Mouse (Mus musculus) Patski (cell line): Measurements from ENCODE around the gene Iqschfp. TPM values are rescaled to one million over a fixed set of nuclear protein-coding genes. Genes with fewer than 3 reads are reported as not detected.

ENCODE experiments used
- ATAC-seq: fragments of 100-300 bp; one replicate; pipeline ENCODE4 v1.8.0; 2021
- CTCF ChIA-PET: fragments of 350-600 bp; sonication (Branson Sonifier 250); formaldehyde crosslinking; loops from one replicate; lab custom pipeline; 2022; ENCODE audit warnings: inconsistent platforms; lab: Charles Lee
- POLR2A ChIA-PET: fragments of 350-600 bp; sonication (Branson Sonifier 250); formaldehyde crosslinking; loops from one replicate; lab custom pipeline; 2022; ENCODE audit warnings: antibody characterized with exemption, inconsistent platforms; lab: Charles Lee
- DNase-seq: peaks from one replicate; pipeline ENCODE4 v3.0.0-alpha.2; 2011; ENCODE audit warnings: low read depth, low spot score
- H3K27me3 ChIP-seq: fragments of 371-371 bp; one replicate; pipeline ENCODE4 v1.5.1; 2021
- CTCF ChIP-seq: fragments of 100-300 bp; IDR thresholded peaks from one replicate; pipeline ENCODE4 v1.5.1; 2021
- in situ Hi-C: fragments of 300-500 bp; cut with MboI; formaldehyde crosslinking; loops from 3 replicates; pipeline ENCODE4 v1.11.1; 2018; ENCODE audit warnings: low pct_unique_long_range_greater_than_20kb, mixed read lengths
- polyA plus RNA-seq: library from polyadenylated mRNA; unstranded; gene quantifications from one replicate; pipeline ENCODE4 v1.2.3, GENCODE M21; 2021

Gene Iqschfp
- polyA plus RNA-seq, 1 experiment from 2014 or later, result not detected

DNA sequence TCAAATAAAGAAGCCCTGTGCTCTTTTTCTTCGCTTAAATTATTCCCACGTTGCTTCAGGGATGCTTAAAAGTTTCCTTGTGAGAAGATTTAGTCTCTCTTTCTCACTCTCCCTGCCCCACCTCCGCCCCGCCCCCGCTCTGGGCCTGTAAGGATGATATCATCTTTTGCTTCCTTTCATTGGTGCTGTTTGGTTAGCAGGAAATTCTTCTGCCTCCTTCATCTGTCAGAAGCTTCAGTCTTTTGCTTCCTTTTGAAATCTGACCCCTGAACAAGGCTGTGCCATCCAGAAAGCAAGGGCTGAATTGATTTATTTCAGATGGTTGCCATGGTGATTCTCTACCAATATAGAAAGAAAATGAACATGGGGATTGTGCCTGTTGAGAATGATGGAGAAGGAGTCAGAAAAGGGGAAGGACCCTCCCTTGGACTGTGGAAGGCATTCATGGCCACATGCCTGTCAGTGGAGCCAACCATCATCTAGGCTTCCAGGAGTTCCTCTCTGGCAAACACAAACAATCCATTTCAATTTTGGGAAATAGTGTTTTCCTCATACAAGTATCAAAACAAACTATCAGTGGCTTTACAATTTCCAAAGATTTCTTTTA, 62.5 kb downstream of the Iqschfp start:
- no peak for ATAC-seq
- in situ Hi-C loops, result no loop called here
- no peak for DNase-seq
- POLR2A ChIA-PET, result no interaction called here
- TF ChIP-seq CTCF, result no peak
- H3K27me3 ChIP-seq, result peaks cover 31% of the 10 kb centered on the region
- CTCF ChIA-PET, result no interaction called here

DNA sequence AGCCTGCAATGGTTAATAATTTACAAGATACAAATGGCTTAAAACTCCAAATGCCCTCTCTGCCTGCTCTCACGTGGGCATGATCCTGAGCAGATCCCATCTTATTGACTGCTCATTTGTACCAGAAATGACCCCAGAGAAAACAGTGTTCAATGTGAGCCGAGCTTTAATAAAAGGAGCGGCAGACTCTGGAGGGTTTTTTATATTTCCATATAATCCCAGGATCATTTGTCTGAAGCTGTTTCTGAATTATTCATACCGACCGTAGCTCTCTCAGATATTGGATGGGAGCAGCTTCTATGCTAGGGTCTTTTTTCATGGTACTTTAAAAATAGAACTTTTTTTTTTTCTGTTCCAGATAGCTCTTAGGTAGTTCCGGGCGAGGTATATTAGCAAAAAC, 67.6 kb downstream of the Iqschfp start:
- H3K27me3 ChIP-seq, result peaks cover 20% of the 10 kb centered on the region
- TF ChIP-seq CTCF, result no peak
- ChIA-PET CTCF (interaction anchor here (1.3 kb wide), 1 partner anchor 30 kb away, joined by 3 read pairs; no protein-coding TSS in a partner anchor), POLR2A (no interaction called here)
- no peak for DNase-seq
- in situ Hi-C loops, result no loop called here
- no peak for ATAC-seq

DNA sequence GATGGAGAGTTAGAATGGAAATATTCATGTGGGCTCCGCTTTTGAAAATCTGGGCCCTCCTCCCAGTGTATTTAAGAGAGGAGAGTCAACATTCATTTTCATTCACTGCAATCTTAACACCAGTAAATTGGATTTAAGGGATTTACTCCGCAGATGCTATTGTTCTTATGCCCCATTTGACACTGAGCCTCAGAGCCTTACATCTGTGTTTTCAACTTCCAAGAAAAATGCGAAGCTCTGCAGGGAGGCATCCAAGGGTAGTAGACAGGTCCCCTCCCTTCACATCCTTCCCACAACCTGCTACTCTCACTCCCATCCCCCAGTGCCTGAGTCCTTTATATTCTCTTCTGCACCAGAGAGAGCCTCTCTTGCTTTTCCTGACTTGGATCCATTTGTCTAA, 68.1 kb downstream of the Iqschfp start:
- POLR2A ChIA-PET, result no interaction called here
- no peak for TF ChIP-seq CTCF
- ATAC-seq (no peak), DNase-seq (no peak)
- peaks cover 22% of the 10 kb centered on the region for H3K27me3 ChIP-seq
- CTCF ChIA-PET, result no interaction called here
- in situ Hi-C loops, result no loop called here

DNA sequence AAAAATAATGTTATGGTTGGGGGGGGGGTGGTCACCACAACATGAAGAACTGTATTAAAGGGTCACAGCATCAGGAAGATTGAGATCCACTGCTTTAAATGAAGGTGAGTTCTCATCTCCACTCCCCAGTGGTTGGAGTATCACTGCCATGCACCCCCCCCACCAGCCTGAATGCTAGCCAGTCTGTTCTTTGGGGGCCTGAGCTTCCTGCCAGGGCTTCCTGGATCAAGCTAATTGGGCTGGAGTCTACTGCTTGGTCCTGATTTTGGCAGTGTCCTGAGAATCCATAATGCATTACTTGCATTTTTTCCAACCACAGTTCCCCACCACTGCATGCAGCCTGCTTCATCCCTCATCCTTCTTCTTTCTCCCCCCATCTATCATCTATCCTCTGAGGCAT, 68.7 kb downstream of the Iqschfp start:
- TF ChIP-seq CTCF, result no peak

DNA sequence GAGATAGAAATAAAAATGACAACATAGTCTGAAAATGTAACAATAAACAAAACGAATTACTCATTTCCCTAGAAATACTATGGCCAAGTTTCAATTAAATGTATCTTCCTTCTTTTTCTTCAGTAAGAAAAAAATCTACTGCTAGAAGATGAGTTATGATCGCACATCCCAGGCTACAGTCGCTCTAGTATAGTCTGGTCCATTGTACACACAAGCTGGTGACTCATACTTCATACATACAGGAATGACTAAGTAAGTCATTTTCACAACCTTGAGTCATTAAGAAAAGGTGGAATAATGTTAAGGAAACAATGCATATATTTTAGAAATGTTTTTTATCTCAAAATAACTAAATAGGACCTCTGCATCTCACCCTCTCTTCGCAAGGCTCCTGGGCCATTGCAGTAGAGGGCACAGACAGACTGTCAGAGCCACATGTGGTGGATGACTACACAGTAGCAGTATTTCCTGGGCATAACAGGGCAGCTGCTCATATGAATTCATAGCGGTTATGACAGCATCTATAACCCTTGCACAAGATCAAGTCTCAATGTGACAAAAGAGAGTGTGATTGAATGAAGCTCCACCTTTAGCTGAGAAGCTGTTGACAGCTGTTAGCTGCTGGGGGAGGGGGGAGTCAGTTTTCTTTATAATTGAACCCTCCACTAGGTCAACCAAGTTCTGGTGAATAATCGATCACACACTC, 70.1 kb downstream of the Iqschfp start:
- DNase-seq (no peak), ATAC-seq (no peak)
- no peak for TF ChIP-seq CTCF
- in situ Hi-C loops, result no loop called here
- ChIA-PET CTCF (no interaction called here), POLR2A (no interaction called here)
- peaks cover 34% of the 10 kb centered on the region for H3K27me3 ChIP-seq

More for the DNA sequence above, 68.7 kb downstream of the Iqschfp start:
- peaks cover 23% of the 10 kb centered on the region for H3K27me3 ChIP-seq
- in situ Hi-C loops, result no loop called here
- ChIA-PET POLR2A (no interaction called here), CTCF (no interaction called here)
- ATAC-seq (no peak), DNase-seq (no peak)

DNA sequence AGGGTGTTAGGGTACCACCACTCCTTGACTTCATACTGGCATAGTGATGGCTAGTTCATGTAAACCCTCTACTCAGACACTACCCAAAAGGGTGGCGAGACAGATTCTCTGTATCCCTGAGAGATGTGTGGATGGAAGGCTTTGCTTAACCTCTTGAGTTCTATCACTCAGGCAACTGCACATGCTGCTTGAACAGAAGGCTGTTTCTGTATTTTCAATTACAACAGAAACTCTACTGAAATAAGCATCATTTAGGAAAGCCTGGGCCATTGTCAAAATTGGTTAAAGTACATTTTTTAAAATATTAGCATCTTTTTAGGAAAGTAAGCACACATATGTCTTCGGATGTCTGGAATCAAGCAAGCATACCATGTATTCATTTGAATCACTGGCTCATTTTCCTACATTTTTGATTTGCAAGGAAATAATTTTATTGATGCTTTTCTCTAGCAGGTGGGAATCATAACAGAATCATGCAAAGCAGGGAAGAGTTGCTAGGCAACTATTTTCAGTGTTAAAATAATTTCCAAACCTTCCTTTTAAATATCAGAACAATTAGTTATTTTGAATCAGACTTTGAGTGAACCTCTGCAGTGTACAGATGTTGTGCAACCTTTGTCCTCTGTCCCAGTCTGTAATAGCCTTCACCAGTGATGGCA, 82.4 kb downstream of the Iqschfp start:
- peaks cover 23% of the 10 kb centered on the region for H3K27me3 ChIP-seq
- in situ Hi-C loops, result no loop called here
- POLR2A ChIA-PET, result no interaction called here
- no peak for TF ChIP-seq CTCF
- no peak for ATAC-seq
- DNase-seq, result no peak
- CTCF ChIA-PET, result no interaction called here

DNA sequence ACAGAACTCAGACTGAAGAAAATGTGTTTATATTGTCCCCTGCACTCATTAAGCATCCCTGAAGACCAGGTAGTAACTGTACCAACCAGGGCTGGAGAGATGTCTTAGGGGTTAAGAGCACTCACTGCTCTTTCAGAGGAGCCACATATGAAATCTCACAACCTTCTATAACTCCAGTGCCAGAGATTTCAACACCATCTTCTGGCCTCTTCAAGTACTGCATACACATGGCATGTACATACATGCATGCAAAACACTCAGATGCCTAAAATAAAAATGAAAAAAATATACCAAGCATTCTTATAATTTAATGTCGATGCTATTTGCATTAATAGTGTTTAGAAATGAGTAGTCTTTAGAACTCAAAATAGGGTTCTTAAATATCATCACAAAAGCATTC, 88.0 kb downstream of the Iqschfp start:
- no peak for TF ChIP-seq CTCF
- no peak for DNase-seq
- in situ Hi-C loops, result no loop called here
- POLR2A ChIA-PET, result no interaction called here
- H3K27me3 ChIP-seq, result peaks cover 51% of the 10 kb centered on the region
- ATAC-seq, result no peak
- CTCF ChIA-PET, result no interaction called here

DNA sequence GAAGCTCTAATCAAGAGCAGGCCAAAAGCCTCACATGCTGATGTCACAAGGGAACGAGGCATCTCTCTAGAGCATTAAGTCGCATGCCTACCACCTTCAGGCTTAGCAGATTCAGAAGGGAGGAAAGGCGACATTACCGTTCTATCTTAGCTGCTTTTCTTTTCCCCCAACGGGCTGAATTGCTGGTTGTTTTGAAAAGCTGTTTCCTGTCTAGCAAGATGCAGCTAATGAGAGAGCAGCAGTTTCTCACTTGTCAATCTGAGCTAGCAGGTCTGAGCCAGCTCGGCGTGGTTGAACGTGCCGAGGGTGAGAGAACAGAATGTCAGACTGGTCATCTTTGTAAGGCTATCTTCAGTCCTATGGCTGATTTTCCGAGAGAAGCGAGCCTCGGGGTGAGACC, 91.3 kb downstream of the Iqschfp start:
- POLR2A ChIA-PET, result no interaction called here
- DNase-seq, result no peak
- no peak for ATAC-seq
- no peak for TF ChIP-seq CTCF
- CTCF ChIA-PET, result interaction anchor here (1.0 to 1.2 kb wide), 2 partner anchors 8 to 63 kb away, joined by 3 read pairs; no protein-coding TSS in a partner anchor
- H3K27me3 ChIP-seq, result peaks cover 51% of the 10 kb centered on the region
- in situ Hi-C loops, result no loop called here

DNA sequence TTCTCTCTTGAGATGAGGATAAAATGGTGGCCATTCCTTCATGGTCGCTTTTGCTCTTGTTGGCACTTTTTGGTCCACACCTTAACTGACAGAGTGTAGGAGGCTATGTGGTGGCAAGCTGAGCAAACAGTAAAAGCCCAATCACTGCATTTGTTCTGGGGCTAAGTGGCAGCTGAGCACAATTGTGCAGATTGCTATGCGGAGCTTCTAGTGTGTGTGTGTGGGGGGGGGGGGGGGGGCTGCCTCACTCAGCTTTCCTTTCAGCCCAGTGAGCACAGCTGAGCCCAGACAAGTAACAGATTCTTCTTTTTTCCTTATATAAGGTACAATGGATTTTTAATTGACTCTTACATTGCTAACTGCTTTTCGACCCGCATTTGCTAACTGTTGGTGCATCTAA, 110.4 kb downstream of the Iqschfp start:
- ChIA-PET CTCF (interaction anchor here (1.6 kb wide), 1 partner anchor 11 kb away, joined by 5 read pairs; no protein-coding TSS in a partner anchor), POLR2A (no interaction called here)
- in situ Hi-C loops, result no loop called here
- DNase-seq (no peak), ATAC-seq (no peak)
- no peak for TF ChIP-seq CTCF
- H3K27me3 ChIP-seq, result peaks cover 19% of the 10 kb centered on the region

DNA sequence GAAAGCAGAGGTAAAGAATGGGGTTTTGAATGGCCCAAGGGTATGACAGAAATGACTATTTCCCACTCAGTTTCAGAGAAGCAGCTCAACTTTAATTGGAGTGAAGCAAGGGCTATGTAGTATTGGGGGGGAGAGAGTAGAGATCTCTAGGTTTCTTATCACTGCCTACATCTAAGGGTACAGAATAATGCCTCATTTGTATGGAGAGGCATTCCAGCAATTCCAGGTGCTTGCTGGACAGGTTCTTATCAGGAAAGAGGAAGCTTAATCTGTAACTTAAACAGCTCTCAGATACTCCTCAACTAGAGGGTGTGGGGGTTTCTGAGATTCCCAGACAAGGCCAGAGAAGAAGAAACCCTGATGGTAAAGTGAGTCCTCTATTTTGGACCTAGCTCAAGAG, 120.3 kb downstream of the Iqschfp start:
- TF ChIP-seq CTCF, result no peak
- in situ Hi-C loops, result no loop called here
- ChIA-PET POLR2A (no interaction called here), CTCF (interaction anchor here (0.8 to 1.9 kb wide), 2 partner anchors 9 to 11 kb away, joined by 3 to 5 read pairs; no protein-coding TSS in a partner anchor)
- peaks cover 56% of the 10 kb centered on the region for H3K27me3 ChIP-seq
- ATAC-seq, result no peak
- DNase-seq, result no peak

DNA sequence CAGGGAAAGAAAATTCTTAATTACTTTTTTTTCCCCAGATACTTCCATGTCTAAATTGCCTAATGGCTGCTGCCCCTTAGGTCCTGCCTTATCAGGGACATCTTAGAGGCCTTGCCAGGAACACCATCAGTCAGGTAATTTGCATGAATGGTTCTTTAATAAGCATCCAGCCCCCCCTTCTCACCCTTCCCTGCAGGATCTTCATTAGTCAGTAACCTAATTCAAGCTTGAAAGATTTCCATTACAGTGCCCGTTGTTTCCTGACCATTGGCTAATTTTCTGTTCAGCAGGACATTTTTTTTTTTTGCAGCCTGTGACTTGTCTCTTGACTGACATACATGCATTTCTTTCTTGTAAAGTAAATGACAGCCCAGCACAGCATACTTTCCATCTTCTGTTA, 123.8 kb downstream of the Iqschfp start:
- POLR2A ChIA-PET, result no interaction called here
- DNase-seq (no peak), ATAC-seq (no peak)
- in situ Hi-C loops, result no loop called here
- no peak for TF ChIP-seq CTCF
- H3K27me3 ChIP-seq, result peaks cover 55% of the 10 kb centered on the region
- CTCF ChIA-PET, result no interaction called here
